Mouse (Mus musculus): ENCODE results near the gene Ccdc136.
A peak's percentile ranks its signal among the peaks of the same experiment; 100 is the strongest.
"Not testable (repeated sequence)": the region's sequence is repeated elsewhere in the genome, so short reads cannot be mapped to it uniquely, and the experiment has no call there.

The Ccdc136 gene

DNA sequence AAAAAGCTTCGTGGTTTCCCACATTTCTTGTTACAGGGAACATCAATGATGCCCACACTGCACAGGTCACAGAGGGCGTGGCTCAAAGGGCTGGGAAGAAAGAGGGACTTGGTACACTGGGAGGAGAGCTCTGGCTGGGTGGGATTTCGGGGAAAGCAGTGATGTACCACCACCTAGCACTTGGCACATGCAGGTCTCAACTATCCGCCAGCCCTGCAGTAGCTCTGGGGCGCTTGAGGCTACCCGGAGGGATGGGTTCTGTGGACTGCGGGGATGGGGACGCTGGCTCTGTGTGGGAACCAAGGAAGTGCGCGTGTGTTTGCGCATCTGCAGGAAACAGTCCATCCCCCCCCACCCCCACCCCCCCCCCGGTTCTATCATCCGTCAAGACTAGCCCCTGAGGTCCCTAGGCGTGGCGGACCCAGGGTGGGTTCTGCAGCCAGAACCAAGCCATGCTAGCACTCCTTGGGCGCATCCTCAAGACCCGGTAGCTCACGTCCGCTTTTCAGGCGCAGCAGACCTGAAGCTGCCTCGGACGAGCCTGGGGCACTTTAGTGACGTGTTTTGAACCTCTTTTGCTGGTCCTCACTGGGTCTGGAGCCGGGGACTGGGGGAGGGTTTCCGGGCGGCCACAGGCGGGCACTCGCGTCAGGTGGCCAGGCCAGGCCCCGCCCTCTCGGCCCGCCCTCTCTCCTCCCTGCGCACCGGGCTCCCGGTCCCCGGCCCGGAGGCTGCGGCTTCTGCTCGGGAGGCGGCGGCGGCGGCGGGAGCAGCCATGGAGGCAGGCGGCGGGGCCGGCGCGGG is at the start of gene Ccdc136:
TSS of gene Ccdc136 (plus strand) at position 400 of the 804 bp plus-strand sequence.
- DNase-seq (ENCODE audit: low read depth) = peak; percentile 70

DNA sequence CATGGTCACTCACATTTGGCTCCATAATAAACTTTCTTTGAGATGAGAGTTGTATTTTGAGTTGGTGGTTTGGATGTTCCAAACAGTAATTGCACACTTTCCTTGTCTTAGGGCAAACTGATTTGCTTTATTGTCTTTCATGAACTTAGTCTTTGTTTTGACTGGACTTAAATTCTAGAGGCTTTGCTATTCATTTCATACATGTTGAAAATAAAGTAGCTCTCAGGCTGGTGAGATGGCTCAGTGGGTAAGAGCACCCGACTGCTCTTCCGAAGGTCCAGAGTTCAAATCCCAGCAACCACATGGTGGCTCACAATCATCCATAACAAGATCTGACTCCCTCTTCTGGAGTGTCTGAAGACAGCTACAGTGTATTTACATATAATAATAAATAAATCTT is 49.6 kb upstream of the Ccdc136 start:
- DNase-seq (ENCODE audit: low read depth) = not testable (repeated sequence)

DNA sequence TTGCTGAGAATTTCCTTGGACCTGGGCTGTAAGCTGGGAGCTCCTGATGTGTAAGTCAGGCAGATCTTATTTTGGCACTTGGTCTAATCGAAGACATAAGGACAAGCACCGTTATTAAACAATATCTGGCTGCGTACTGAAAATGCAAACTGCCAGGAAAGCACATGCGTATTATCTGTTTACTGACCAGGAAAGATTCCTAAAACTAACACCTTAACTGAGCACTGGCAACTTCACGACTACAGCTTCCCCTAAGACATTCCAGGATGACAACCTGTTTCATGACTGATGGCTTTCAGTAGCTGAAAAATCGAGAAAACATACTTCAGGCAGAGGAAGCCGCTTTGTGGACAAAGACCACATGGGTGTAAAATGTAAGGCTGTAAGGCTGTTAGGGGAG is 48.9 kb upstream of the Ccdc136 start:
- no peak for DNase-seq (ENCODE audit: low read depth)

DNA sequence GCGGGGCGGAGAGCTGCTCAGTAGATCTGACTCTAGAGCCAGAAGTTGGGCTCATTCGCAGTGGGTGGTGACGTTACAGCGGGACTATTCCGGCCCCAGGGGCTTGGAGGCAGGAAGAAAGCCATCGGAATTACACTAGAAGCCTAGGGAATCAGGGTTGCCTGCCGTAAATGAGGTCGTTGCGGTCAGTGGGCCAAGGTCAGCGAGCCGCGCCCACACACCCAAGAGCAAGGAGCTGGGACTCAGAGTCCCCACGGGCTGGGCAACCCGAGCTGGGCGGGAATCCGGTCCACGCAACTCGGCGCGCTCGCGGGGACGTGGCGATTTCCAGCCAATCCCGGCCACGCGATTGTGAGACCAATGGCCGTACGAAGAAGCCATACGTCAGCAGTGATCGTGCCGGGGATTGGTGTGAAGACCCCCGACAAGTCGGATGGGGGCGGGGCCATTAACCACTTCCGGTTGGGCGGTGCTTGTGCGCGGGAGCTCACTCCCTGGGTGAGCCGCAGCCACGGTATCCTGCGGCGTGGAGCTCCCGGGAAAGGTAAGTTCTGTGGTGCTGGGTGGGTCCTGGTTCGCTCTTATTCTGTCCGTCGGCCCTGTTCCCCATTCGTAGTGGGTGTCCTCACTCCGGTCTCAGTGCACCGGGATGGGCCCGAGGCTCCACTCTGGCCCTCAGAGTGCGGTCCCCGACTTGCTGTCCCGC is 48.3 kb upstream of the Ccdc136 start, which contains the start of gene Calu:
TSS of gene Calu (plus strand) at position 405 of the 706 bp plus-strand sequence.
- peak; percentile 99 for DNase-seq (ENCODE audit: low read depth)

DNA sequence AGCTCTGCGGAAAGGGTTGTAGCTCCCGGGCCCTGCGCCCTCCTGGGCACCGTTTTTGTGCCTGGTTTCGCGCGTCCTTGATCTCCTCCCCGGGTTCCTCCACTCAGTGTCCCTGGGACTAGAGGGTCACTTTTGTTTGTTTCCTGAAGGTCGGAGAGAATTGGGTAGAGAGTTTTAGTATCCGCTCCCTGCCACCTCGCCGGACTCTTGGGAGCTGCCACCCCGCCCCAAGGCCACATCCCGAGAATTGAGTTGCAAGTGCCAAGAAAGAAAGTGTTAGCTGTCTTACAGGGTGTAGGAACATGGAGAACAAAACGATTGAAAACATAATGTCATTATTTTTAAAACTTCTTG is 47.8 kb upstream of the Ccdc136 start:
- DNase-seq (ENCODE audit: low read depth) = no peak

DNA sequence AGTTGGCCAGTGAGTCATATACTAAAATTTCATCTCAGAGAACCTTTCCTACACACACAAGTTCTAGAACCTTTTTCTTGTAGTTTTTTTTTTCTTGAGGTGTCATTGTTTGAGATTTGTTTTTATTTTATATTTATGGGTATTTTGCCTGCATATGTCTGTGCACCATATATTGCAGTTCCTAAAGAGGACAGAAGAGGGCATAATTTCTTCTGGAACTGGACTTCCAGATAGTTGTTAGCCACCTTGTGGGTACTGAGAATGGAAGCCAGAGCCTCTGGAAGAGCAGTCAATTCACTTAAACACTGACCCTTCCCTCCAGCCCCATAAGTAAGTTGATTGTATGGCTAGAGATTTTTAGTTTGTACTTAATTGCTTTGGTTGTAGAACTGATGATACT is 44.5 kb upstream of the Ccdc136 start:
- peak; percentile 70 for DNase-seq (ENCODE audit: low read depth)

DNA sequence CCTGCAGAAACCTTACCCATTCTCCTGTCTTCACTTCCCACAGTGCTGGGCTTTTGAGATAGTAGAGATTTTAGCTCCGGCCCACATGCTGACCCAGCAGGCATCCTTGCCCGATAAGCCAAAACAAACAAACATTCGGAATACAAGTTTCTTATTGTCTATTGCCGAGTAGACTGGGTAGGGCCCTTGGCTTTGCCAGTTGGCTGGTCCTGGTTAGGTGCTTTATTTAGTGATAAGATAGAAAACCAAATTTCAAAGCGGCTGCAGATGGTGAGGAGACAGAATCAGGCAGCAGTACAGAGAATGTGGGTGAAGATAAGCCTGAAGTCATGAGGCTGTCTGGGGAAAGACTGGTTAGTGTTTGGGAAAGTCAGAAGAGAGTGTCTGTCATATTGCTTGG is 43.3 kb upstream of the Ccdc136 start:
- DNase-seq (ENCODE audit: low read depth) = no peak

DNA sequence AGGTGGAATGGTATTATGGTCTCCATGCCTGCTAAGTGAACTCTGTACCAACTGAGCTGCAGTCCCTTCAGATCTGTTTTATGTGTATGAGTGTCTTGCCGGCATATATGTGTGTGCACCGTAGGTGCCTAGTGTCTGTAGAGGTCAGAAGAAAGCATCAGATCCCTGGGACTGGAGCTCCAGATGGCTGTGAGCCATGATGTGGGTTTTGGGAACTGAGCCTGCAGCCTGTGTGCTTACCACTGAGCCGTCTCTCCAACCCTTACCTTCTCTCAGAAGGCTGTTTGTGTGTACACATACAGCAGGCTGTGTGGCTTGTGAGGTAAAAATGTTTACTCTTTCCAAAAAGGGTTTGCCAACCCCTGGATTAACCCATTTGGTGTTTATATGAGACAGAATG is 36.7 kb upstream of the Ccdc136 start:
- DNase-seq (ENCODE audit: low read depth) = no peak

DNA sequence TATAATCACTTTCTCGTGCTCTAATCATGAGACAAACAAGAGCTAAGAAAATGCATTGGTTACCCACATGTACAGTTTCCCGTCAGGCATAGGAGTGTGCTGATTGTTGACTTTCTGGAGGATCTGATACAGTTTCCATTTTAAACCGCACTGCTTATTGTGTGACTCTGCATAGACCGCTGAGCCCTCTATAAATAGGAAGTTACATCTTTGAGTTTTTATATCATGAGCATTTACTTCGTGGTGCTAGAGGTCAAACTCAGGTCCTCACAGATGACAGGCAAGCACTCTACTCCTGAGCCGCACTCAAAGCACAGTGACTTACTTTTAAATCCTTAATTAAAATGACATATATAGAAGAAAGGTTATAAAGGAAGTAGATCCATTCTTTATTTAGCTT is 35.9 kb upstream of the Ccdc136 start:
- DNase-seq (ENCODE audit: low read depth) = no peak

DNA sequence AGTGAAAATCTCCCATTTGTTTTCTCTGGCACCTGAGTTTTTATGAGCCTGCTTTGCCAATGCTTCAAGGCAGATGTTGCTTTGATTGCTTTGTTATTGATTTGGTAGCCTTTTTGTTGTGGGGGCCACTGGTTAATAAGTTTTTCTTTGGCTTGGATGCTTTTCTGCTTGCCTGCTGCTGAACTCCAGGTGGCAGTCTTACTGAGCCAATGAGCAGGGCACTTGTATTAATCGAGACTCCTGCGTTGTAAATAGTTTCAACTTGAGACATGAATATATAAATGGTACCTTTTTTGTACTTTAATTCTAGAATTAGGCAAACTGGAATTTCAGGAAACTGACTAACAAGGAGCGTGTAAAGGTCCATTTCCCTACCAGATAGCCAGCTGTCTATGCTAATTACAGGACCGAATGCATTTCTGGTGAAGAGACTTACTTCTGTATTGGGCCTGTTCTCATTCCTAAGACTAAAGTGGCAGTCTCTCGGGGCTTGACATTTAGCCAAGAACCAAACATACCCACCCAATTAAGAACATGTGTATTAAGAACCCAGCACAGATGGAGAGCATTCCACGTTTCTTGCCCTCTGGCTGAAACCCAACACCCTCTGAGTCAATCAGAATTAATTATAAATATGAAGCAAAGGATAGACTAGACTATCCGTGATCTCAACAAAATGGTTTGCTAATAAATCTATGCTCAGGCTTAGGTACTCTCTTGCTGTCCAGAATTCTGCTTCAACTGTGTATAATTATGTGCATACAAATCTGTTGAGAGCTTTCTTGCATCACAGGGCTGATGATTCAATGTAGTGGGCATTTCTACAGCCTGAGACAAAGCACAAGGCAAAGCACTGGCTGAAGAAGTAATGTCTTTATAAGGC is 33.6 kb upstream of the Ccdc136 start:
- DNase-seq (ENCODE audit: low read depth) = no peak

DNA sequence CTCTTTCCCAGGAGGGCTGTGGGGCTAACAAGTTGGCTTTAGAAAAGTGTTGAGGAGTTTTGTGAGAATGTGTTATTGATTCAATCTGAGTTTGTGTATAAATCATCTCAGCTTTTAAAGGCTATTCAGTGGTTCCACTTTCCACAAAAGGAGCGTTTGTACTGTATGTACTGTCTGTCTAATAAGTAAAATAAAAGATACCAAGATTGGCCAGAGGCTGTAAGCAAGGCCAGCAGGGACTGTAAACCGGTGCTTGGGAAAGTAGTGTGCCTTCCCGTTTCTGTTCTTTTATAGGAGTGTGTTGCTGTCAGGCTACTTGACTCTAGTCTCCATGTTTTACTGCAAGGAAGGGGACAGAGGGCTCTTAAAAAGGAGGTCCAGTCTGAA is 33.0 kb upstream of the Ccdc136 start:
- no peak for DNase-seq (ENCODE audit: low read depth)

DNA sequence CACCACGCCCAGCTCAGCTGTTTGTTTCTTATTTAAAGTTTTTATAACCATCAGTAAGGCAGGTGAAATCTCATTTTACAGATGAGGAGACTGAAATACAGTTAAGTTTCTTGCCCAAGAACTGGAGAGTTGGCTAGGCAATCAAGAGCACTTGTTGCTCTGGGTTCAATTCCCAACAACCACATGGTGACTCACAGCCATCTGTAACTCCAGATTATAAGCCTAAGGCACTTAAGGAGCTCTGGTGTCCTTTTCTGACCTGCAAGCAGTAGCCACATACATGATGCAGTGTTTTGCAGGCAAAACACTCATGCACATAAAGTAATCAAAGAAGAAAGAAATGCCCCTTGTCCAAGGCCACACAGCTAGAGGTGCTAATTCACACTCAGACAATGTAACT is 30.8 kb upstream of the Ccdc136 start:
- DNase-seq (ENCODE audit: low read depth) = no peak

DNA sequence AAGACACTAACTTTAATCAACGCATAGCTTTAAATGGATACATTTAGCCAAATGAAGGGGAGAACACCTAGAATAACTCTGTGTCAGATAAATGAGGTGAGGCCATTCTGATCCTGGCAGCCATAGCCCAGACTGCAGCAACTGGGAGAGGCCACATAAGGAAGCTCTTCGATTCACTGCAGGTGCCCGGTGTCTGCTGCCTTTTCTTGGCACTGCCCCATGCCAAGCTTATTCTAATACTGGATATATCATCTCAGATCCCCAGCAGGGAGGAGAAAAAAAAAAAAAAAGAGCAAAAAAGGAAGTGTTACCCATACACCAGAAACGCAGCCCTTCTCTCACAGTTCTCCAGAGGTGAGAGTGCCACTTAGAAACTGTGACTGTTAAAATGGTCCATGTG is 18.7 kb upstream of the Ccdc136 start:
- DNase-seq (ENCODE audit: low read depth) = no peak

DNA sequence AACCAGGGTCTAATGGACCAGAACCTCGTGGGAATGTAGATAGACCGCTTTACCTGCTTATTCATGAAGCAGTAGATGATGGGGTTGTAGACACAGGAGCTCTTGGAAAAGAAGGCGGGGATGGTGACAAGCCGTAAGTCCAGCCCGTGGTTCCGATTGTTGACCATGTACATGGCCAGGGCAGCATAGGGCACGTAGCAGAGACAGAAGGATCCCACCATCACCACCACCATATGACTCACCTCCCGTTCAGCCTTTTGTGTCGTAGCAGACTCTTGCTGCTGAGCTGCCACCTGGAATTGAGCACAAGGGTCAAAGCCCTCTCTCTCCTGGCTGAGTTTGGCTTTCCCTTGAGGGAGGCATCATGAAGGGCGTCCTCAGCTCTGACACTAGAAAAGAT is 17.4 kb upstream of the Ccdc136 start:
- DNase-seq (ENCODE audit: low read depth) = no peak

DNA sequence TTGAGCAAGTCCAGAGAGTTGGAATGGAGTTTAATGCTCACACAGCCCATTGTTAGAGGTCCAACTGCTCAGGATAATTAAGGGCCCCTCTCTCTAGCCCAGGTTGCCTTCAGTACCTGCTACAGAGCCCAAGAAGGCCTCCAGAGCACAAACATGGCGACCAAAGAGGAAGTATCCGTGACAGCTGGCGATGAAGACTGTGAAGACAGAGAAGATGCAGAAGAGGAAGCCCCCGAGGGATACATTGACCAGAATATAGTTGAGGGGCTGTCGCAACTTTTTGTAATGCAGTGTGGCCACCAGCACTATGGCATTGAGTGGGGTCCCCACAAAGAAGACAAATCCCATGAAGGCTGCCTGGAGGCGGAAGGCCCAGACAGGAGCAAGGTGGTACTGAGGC is 16.2 kb upstream of the Ccdc136 start:
- DNase-seq (ENCODE audit: low read depth) = no peak

DNA sequence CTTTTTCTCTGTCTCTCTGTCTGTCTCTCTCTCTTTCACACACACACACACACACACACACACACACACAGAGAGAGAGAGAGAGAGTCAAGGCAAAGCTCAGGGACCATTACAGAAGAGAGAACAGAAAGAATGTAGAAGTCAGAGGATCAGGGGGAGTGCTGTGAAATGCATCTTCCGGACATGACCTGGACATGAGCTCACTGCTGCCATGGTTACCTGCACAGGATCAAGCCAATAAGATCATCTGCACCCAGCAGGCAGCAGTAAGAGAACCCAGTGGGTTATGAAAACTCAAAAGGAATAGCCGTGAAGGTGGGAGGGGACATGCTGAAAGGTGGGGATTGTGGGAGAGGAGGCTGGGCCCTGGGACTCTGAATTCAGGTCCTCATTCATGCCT is 13.7 kb upstream of the Ccdc136 start:
- DNase-seq (ENCODE audit: low read depth) = no peak

DNA sequence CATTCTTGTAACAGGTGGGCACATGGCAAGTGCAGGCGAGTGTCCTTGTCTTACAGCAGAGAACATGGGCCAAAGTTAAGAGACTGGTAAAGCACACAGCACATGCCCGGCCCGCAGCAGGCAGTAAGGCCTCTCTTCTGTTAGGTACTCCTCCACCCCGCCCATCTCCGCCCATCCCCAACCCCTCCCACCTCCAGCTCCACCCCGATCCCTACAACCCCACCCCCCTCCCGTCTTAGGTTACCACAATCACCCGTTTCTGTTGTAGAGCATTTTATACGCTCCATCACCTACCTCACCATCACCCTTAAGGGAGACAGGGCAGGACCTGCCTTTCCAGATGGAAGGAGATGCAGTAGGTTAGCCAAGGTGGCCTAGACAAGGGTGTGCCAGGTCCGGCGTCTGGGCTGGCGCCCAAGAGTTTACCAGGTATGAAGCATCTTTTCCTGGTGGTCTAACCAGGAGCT is 8.0 kb upstream of the Ccdc136 start, which contains the start of gene Opn1sw:
TSS of gene Opn1sw (minus strand) at position 417 of the 467 bp plus-strand sequence.
- peak; percentile 63 for DNase-seq (ENCODE audit: low read depth)

DNA sequence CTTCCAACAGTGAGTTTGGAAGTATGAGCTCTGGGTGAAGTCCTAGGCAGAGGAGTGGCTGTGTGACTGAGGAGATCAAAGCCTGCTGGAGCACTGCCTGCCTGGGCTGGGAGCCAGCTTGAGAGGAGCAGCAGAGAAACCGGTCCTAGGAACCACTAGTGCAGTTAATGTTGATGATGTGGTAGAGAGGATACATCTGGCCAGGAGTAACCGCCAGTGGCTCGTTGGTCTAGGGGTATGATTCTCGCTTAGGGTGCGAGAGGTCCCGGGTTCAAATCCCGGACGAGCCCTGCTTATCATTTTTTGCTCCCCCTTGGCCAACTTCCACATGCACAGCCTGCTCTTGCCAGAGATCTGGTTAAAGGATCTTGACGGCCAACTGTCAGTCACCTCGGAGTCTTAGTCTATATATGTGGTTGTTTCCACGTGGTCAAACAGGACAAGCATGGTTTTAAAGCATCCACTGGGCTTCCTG is 7.5 kb upstream of the Ccdc136 start:
- DNase-seq (ENCODE audit: low read depth) = peak; percentile 26

DNA sequence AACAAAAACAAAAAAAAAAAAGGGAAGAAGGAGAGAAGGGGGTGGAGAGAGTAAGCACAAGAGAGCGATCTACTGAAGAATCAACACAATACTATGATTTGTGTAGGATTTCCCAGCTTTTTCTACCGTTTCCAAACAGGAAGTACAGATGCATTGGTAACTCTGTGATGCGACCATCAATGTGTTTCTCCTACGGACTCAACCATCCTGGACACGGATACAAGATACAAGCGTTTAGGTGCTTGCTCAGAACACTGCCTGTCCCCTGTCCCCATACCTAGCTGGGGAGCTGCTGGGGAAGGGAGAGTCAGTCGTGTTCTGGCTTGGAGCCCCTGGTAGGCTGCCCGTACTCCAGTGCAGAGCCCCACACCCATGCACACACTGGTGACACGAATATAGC is 6.7 kb upstream of the Ccdc136 start:
- DNase-seq (ENCODE audit: low read depth) = no peak

DNA sequence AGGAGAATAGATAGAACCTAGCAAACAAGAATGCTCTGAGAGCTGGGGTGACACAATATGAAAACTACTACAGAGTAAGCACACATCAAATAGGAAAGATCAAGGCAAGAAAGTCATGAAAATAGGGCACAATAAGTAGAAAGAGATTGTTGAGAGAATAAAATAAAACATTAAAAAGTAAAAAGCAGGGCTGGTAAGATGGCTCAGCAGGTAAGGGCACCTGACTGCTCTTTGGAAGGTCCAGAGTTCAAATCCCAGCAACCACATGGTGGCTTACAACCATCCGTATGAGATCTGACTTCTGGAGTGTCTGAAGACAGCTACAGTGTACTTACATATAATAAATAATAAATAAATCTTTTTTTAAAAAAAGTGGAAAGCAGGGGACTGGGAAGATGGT is 5.6 kb upstream of the Ccdc136 start:
- not testable (repeated sequence) for DNase-seq (ENCODE audit: low read depth)

DNA sequence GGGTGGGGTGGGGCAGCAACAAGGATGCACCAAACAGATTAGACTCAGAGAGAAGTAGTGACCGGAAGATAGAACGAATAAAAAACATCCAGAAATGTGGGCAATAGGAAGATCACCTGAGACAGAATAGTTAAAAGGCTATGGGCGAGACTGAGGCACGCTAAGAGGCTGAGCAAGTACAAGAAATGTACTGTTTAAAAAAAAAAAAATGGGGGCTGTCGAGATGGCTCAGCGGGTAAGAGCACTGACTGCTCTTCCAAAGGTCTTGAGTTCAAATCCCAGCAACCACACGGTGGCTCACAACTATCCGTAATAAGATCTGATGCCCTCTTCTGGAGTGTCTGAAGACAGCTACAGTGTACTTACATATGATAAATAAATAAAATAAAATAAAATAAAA is 4.9 kb upstream of the Ccdc136 start:
- DNase-seq (ENCODE audit: low read depth) = not testable (repeated sequence)

DNA sequence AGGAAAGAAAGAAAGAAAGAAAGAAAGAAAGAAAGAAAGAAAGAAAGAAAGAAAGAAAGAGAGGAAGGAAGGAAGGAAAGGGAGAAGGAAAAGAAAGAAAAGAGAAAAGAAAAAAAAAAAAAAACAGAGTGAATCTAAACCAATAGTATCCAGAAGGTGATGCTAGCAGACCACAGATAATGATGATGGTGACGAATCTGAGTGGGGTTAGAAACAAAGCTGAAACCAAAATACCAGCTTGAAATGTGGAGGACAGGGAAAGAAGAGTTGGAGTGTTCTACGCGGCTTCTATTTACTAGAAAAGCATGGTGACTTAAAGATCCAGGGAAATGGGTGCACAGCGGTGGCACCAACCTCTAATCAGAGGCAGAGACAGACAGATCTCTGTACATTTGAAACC is 4.3 kb upstream of the Ccdc136 start:
- no peak for DNase-seq (ENCODE audit: low read depth)
